8 mouse cellular contexts compared by ENCODE assay signal in the genomic region with DNA sequence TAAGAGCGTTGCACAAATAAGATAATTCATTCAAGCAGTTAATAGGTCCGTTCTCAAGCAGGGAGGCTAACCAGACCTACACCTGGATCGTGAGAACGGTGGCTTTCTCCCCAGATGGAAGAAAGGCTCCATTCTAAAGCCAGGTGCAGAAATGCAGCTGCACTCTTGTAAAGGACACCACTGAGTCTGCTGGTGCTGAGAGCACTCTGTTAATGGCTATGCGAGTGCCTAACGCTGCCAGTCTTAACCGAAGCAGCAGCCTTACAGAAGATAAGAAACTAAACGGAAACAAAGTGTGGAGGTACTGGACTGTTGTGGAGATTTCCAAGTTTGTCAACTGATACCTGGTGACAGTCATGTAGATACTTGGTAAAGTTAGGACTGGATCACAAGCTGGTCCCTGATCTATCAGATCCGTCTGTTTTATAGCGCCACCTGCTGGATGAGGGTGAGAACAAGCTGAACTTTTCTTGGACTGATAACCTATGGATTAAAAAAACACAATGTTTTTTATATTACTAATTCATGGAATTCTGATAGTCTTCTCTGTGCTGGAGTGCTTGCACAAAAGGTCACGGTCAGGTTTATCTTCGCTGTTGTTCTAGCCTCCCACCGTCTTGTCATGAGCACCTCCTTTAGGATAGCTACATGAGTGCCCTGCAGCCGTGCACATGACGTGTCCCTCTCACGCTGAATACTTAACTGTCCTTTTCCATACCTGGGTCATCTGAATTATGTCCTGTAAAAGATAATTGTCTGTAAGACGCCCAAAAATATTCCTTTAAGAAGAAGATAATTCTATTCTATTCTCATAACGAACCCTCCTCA. TPM values are rescaled to one million over a fixed set of nuclear protein-coding genes. Genes with fewer than 3 reads are reported as not detected.
DNase-seq lines count a peak whose midpoint lies in the region; ATAC-seq and TF ChIP-seq lines count a peak whose summit lies in the region.

No protein-coding gene starts in this region.

- DNase-seq in G1E (ENCODE audit: low spot score), result peak; percentile 17
- peak; percentile 52 for DNase-seq in c-Kit-positive CD71-positive TER-119-positive erythroid progenitor cells, embryonic 14.5 days (ENCODE audit: low spot score)
- peak; percentile 86 for DNase-seq in hindbrain, embryonic 14.5 days (ENCODE audit: low spot score)
- peak; percentile 67 to 77 for DNase-seq in layer of hippocampus, postnatal 10 days (ENCODE audit: low spot score in 2 of 2)
- peak; percentile 86 for DNase-seq in lung, postnatal 36 days
- DNase-seq in right cerebral cortex, adult 2 months (ENCODE audit: low spot score in 2 of 2), result peak; percentile 80 to 88
- peak; percentile 25 for DNase-seq in yolk sac, embryonic 10.5 days (ENCODE audit: low spot score)

- no peak overlapping the region for H3K4me3 ChIP-seq in G1E (ENCODE audit: low read depth, low read length)
- H3K4me3 ChIP-seq in forebrain, embryonic 16.5 days (replicated peaks; ENCODE audit: low read length), result no peak overlapping the region
- H3K4me3 ChIP-seq in hindbrain, embryonic 14.5 days (replicated peaks; ENCODE audit: low read length), result no peak overlapping the region

- no peaks in the 10 kb centered on the region for H3K27me3 ChIP-seq in G1E (ENCODE audit: insufficient read depth, low read length)
- H3K27me3 ChIP-seq in forebrain, embryonic 16.5 days (replicated peaks; ENCODE audit: control insufficient read depth, insufficient read depth, low read length), result no peaks in the 10 kb centered on the region
- H3K27me3 ChIP-seq in hindbrain, embryonic 14.5 days (ENCODE audit: control insufficient read depth, insufficient read depth, low read length), result no peaks in the 10 kb centered on the region

- peaks cover 4% of the 10 kb centered on the region; the same call in 1 of the 2 replicates for H3K4me1 ChIP-seq in G1E (ENCODE audit: insufficient read depth, low read depth, low read length)
- no peaks in the 10 kb centered on the region for H3K4me1 ChIP-seq in forebrain, embryonic 16.5 days (replicated peaks; ENCODE audit: control insufficient read depth, insufficient read depth, low read length)
- 0 out of 2 replicates have a peak, but pooled peaks cover under 1% of the 10 kb centered on the region for H3K4me1 ChIP-seq in hindbrain, embryonic 14.5 days (replicated peaks; ENCODE audit: control insufficient read depth, insufficient read depth, low read length)

- WGBS in forebrain, embryonic 16.5 days, result 50% methylated on average over 18 of the region's 18 CpGs
- WGBS in hindbrain, embryonic 14.5 days, result 65% methylated on average over 18 of the region's 18 CpGs

- H3K9me3 ChIP-seq in G1E (replicated peaks), result no peaks in the 10 kb centered on the region
- no peaks in the 10 kb centered on the region for H3K9me3 ChIP-seq in forebrain, embryonic 16.5 days (ENCODE audit: control insufficient read depth, low read length)
- no peaks in the 10 kb centered on the region for H3K9me3 ChIP-seq in hindbrain, embryonic 14.5 days (ENCODE audit: control insufficient read depth, low read length)

- no peak overlapping the region for H3K9ac ChIP-seq in forebrain, embryonic 16.5 days (replicated peaks; ENCODE audit: low read depth, low read length)
- no peak overlapping the region for H3K9ac ChIP-seq in hindbrain, embryonic 14.5 days

- H3K36me3 ChIP-seq in G1E (replicated peaks), result peaks cover 25% of the 10 kb centered on the region
- no peaks in the 10 kb centered on the region for H3K36me3 ChIP-seq in forebrain, embryonic 16.5 days (ENCODE audit: control insufficient read depth, insufficient read depth)
- H3K36me3 ChIP-seq in hindbrain, embryonic 14.5 days (replicated peaks; ENCODE audit: control insufficient read depth, insufficient read depth), result no peaks in the 10 kb centered on the region

- no peak overlapping the region for H3K4me2 ChIP-seq in forebrain, embryonic 16.5 days (ENCODE audit: low read length)
- H3K4me2 ChIP-seq in hindbrain, embryonic 14.5 days (replicated peaks), result no peak overlapping the region

- ATAC-seq in G1E (ENCODE audit: extremely low read depth, insufficient number of reproducible peaks, low FRiP score, poor library complexity, severe bottlenecking), result no peak
- peak; percentile 71 for ATAC-seq in forebrain, embryonic 16.5 days
- peak; percentile 59; the same call in 1 of the 2 replicates for ATAC-seq in hindbrain, embryonic 14.5 days (ENCODE audit: low FRiP score)

- no peak overlapping the region for H3K27ac ChIP-seq in forebrain, embryonic 16.5 days (ENCODE audit: low read length)
- H3K27ac ChIP-seq in hindbrain, embryonic 14.5 days, result no peak overlapping the region

- TF ChIP-seq CTCF in G1E (IDR thresholded peaks at IDR 0.05; ENCODE audit: low read depth, low read length), result peak; percentile 48; the same call in 1 of the 2 replicates

RNA-seq across cellular contexts. Expression of a gene that starts 45.7 kb away (rescaled TPM):
- total RNA-seq in G1E (2014; fragmentation: Nextera tagmentation) (not detected in 2 replicates), G1E (2017) (0.22 and 0.23 TPM in 2 replicates)
- 0.01 TPM in 1 of 2 replicates, not detected in the other for polyA plus RNA-seq in G1E (2012)
- polyA plus RNA-seq in forebrain, embryonic 16.5 days (2015; fragmentation: Nextera tagmentation; extraction: Ambion mirVana), result 2.2 and 2.8 TPM in 2 replicates
- 2.8 and 3.4 TPM in 2 replicates for polyA plus RNA-seq in hindbrain, embryonic 14.5 days (2014; fragmentation: Nextera tagmentation; extraction: Ambion mirVana)
- total RNA-seq in layer of hippocampus, postnatal 10 days (2021), result 1 to 10 TPM; 4.4 to 5.5 TPM

Comparison
In these comparisons a context has a peak if more than half of its experiments do, and no peak if none do; other contexts are left out.
1. DNase-seq: peak in every context shown above with its lines; median percentile 86 in hindbrain, embryonic 14.5 days; 86 in lung, postnatal 36 days; 84 in right cerebral cortex, adult 2 months; 72 in layer of hippocampus, postnatal 10 days; 52 in c-Kit-positive CD71-positive TER-119-positive erythroid progenitor cells, embryonic 14.5 days; 25 in yolk sac, embryonic 10.5 days; 17 in G1E.